10 mouse cellular contexts compared by ENCODE assay signal in the genomic region with DNA sequence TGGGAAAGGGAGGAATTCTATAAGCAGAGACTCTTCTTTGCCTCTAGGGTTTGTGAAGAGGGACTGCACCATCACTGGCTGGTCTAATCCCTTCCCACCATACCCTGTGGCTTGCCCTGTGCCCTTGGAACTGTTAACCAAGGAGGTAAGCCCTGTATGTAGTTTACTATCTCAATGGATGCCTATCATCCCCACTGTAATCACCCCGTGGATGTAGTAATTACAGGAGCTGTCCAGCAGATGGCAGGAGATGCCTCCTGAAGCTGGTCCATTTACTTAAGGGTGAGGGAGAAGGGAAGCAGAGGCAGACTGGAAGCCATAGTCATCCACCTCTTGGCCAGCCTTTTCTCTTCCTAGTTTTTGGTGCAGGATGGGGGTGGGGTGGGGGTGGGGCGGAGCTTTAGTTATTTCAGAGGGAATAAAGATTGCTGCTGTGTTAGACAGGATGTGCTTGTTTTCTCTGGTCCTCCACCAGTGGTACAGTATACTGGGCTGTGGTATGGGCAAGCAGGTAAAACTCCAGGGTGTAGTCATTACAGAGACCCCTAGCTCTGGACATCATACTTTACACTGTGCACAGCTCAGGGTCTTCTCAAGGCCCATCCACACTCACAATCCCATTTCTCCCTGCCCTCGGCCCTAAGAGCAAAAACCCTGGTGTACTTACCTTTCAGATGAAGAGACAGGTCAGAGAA. TPM values are rescaled to one million over a fixed set of nuclear protein-coding genes. Genes with fewer than 3 reads are reported as not detected.
DNase-seq lines count a peak whose midpoint lies in the region; ATAC-seq lines count a peak whose summit lies in the region.
"Had no signal": no experiment of that assay in that cellular context is flagged by ENCODE, and none has a peak within 500 bp of the region (broad histone marks: within the 10 kb centered on the region; RNA-seq: fewer than 3 reads in every experiment).

No protein-coding gene starts in this region.

- H3K27ac ChIP-seq in forebrain, embryonic 16.5 days (ENCODE audit: low read length), result no peak overlapping the region
- no peak overlapping the region for H3K27ac ChIP-seq in midbrain, embryonic 10.5 days (replicated peaks)

- 0 out of 2 replicates have a peak, but pooled peaks cover 2% of the 10 kb centered on the region for H3K4me1 ChIP-seq in forebrain, embryonic 16.5 days (replicated peaks; ENCODE audit: control insufficient read depth, insufficient read depth, low read length)
- no peaks in the 10 kb centered on the region for H3K4me1 ChIP-seq in midbrain, embryonic 10.5 days

- DNase-seq in adrenal gland, adult 2 months, result peak; percentile 53
- DNase-seq in adrenal gland, adult 8-10 months, result no peak
- peak; percentile 47 for DNase-seq in urinary bladder, postnatal 14 days (ENCODE audit: low spot score)
- no peak for DNase-seq in urinary bladder, postnatal 36 days (ENCODE audit: low spot score in 2 of 2)
- DNase-seq in layer of hippocampus, adult 9-10 months (ENCODE audit: low spot score), result peak; percentile 47
- DNase-seq in midbrain, embryonic 10.5 days (ENCODE audit: low spot score), result peak; percentile 57
- DNase-seq in thymus, postnatal 0 days (ENCODE audit: low spot score), result peak; percentile 25

- no peaks in the 10 kb centered on the region for H3K27me3 ChIP-seq in forebrain, embryonic 16.5 days (replicated peaks; ENCODE audit: control insufficient read depth, insufficient read depth, low read length)
- H3K27me3 ChIP-seq in midbrain, embryonic 10.5 days (ENCODE audit: low read depth, poor library complexity, severe bottlenecking), result 0 out of 2 replicates have a peak, but pooled peaks cover 7% of the 10 kb centered on the region

- no peak overlapping the region for H3K4me3 ChIP-seq in forebrain, embryonic 16.5 days (replicated peaks; ENCODE audit: low read length)
- H3K4me3 ChIP-seq in midbrain, embryonic 10.5 days, result no peak overlapping the region

- ATAC-seq in forebrain, embryonic 16.5 days, result peak; percentile 81

- 33% methylated on average over 3 of the region's 3 CpGs for WGBS in forebrain, embryonic 16.5 days
- WGBS in midbrain, embryonic 10.5 days, result 40% methylated on average over 3 of the region's 3 CpGs

- H3K9ac ChIP-seq in forebrain, embryonic 16.5 days (replicated peaks; ENCODE audit: low read depth, low read length), result no peak overlapping the region

- no peaks in the 10 kb centered on the region for H3K36me3 ChIP-seq in forebrain, embryonic 16.5 days (ENCODE audit: control insufficient read depth, insufficient read depth)
- H3K36me3 ChIP-seq in midbrain, embryonic 10.5 days, result no peaks in the 10 kb centered on the region

- H3K4me2 ChIP-seq in forebrain, embryonic 16.5 days (ENCODE audit: low read length), result no peak overlapping the region

- no peaks in the 10 kb centered on the region for H3K9me3 ChIP-seq in forebrain, embryonic 16.5 days (ENCODE audit: control insufficient read depth, low read length)
- no peaks in the 10 kb centered on the region for H3K9me3 ChIP-seq in midbrain, embryonic 10.5 days (replicated peaks)

RNA-seq across cellular contexts. Expression of a gene that starts 3.7 kb away (rescaled TPM):
- total RNA-seq in adrenal gland, adult 2 months (2021), result not detected
- not detected in 2 replicates for polyA plus RNA-seq in adrenal gland, adult 2 months (2012; rRNA removed)
- total RNA-seq in adrenal gland, adult 8-10 months (2022), result not detected
- not detected in 2 replicates for polyA plus RNA-seq in forebrain, embryonic 16.5 days (2015; fragmentation: Nextera tagmentation; extraction: Ambion mirVana)
- polyA plus RNA-seq in midbrain, embryonic 10.5 days (2016; fragmentation: Nextera tagmentation; extraction: Ambion mirVana), result not detected in 2 replicates
- polyA plus RNA-seq in thymus, postnatal 0 days (2015; fragmentation: Nextera tagmentation; extraction: Ambion mirVana), result 0.10 TPM in 2 replicates
- polyA plus RNA-seq: C2C12; heart, embryonic 14.5 days had no signal

RNA-seq across cellular contexts. Expression of a gene that starts 43.6 kb away (rescaled TPM):
- total RNA-seq in adrenal gland, adult 2 months (2021), result 10 to 100 TPM; 35.1 to 85.4 TPM
- polyA plus RNA-seq in adrenal gland, adult 2 months (2012; rRNA removed), result 135 and 204 TPM in 2 replicates
- total RNA-seq in adrenal gland, adult 8-10 months (2022), result 10 to 100 TPM; 38.4 to 78.8 (median 49.7) TPM
- polyA plus RNA-seq in forebrain, embryonic 16.5 days (2015; fragmentation: Nextera tagmentation; extraction: Ambion mirVana), result 6.4 and 9.0 TPM in 2 replicates
- polyA plus RNA-seq in midbrain, embryonic 10.5 days (2016; fragmentation: Nextera tagmentation; extraction: Ambion mirVana), result 0.56 and 1.1 TPM in 2 replicates
- polyA plus RNA-seq in thymus, postnatal 0 days (2015; fragmentation: Nextera tagmentation; extraction: Ambion mirVana), result 45.1 and 51.8 TPM in 2 replicates

Comparison
In these comparisons a context has a peak if more than half of its experiments do, and no peak if none do; other contexts are left out.
1. DNase-seq: peak in adrenal gland, adult 2 months (single experiment), urinary bladder, postnatal 14 days (single experiment), layer of hippocampus, adult 9-10 months (single experiment), midbrain, embryonic 10.5 days (single experiment) and thymus, postnatal 0 days (single experiment); none in adrenal gland, adult 8-10 months (single experiment) and urinary bladder, postnatal 36 days (0 of 2).